Mouse (Mus musculus) kidney, adult 2 months (tissue): Measurements from ENCODE around the gene Flcn.

Experiments
- CTCF ChIP-seq: fragments of 200-500 bp; conservative IDR thresholded peaks from 2 replicates; pipeline ENCODE4 v1.5.1; 2011; ENCODE audit warnings: low read depth, mild to moderate bottlenecking, control low read depth, low read length, moderate library complexity, mixed read lengths; ENCODE audit not compliant: insufficient read depth, insufficient read length
- POLR2A ChIP-seq: fragments of 200-500 bp; IDR thresholded peaks from one replicate; pipeline ENCODE4 v1.6.1; 2011; ENCODE audit warnings: low read depth, low read length, control low read depth

DNA sequence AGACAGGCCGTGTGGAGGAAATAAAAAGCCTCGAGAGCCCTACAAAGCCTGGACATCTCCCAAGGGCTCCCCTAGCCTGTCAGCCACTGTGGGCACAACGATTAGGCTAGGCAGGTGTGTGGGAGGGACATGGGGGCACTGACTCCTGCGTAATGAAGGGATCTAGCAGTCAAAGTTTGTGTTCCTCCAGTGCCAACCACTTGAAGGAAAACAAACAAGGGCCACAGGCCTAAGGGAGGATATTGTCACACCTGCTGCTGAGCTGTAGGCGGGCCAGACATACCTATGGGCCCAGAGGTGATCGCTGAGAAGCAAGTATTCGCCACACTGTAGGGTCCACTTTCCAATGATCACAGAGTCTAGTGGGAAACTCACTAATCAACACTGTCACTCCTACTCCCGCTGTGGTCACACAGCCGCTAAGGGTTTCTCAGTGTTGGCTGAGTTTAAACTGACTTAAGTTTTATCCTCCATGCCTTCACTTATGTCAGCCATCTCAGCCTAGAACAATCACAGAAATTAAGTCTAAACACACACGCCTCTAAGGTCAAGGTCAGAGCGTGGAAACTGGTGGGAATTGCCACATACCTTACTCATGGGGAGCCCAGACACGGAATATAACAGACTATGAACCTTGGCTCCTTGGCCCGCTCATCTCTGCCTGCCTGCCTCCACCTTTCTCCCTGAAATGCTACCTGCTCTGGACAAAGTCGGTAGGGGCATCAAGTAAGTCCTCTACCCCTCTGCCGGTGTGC, 23.2 kb downstream of the Flcn start:
- no peak for TF ChIP-seq POLR2A
- no peak for TF ChIP-seq CTCF
